Mouse (Mus musculus): ENCODE data around the gene 4930555G01Rik. TPM values are rescaled to one million over a fixed set of nuclear protein-coding genes. Genes with fewer than 3 reads are reported as not detected.
A peak's percentile ranks its signal among the peaks of the same experiment; 100 is the strongest.
"Not testable (repeated sequence)": the region's sequence is repeated elsewhere in the genome, so short reads cannot be mapped to it uniquely, and the experiment has no call there.

The 4930555G01Rik gene
- not detected in 2 replicates for polyA plus RNA-seq (2015; fragmentation: Nextera tagmentation; extraction: Ambion mirVana)

- H3K27ac ChIP-seq (replicated peaks); H3K9ac ChIP-seq; H3K4me2 ChIP-seq; H3K4me3 ChIP-seq; H3K27me3 ChIP-seq (replicated peaks); ATAC-seq (ENCODE audit: extremely low read depth, insufficient number of reproducible peaks, low FRiP score, low TSS enrichment); H3K9me3 ChIP-seq; H3K36me3 ChIP-seq; H3K4me1 ChIP-seq: not testable (repeated sequence)
- WGBS: no CpG with 5 or more reads among the region's 3 CpGs
These were observed at the start of gene 4930555G01Rik for GRCm38 (mm10) chr14:5050329-5050728. 4930555G01Rik (plus strand) TSS chr14:5050629.

GRCm38 (mm10) chr14:5015591-5015990, 34.8 kb upstream of the 4930555G01Rik start, which contains the start of gene Gm3298:
Gm3298 (plus strand) TSS chr14:5015891.
- ATAC-seq (ENCODE audit: extremely low read depth, insufficient number of reproducible peaks, low FRiP score, low TSS enrichment): not testable (repeated sequence)
- WGBS: 67% methylated on average over 1 of the region's 2 CpGs

GRCm38 (mm10) chr14:5070611-5071490, 20.4 kb downstream of the 4930555G01Rik start, which contains the start of gene Gm8281:
Gm8281 (plus strand) TSS chr14:5071040.
- H3K27me3 ChIP-seq (replicated peaks); ATAC-seq (ENCODE audit: extremely low read depth, insufficient number of reproducible peaks, low FRiP score, low TSS enrichment); H3K9me3 ChIP-seq; H3K4me1 ChIP-seq; H3K27ac ChIP-seq (replicated peaks); H3K36me3 ChIP-seq: not testable (repeated sequence)
- 4% methylated on average over 29 of the region's 63 CpGs for WGBS
- Histone ChIP-seq H3K4me3 (peak within 1 kb of the TSS; percentile 51), H3K4me2 (peak within 1 kb of the TSS; percentile 70), H3K9ac (peak within 1 kb of the TSS; percentile 71)

More at GRCm38 (mm10) chr14:5015591-5015990, 34.8 kb upstream of the 4930555G01Rik start, which contains the start of gene Gm3298:
- H3K4me3 ChIP-seq; H3K36me3 ChIP-seq; H3K9me3 ChIP-seq; H3K9ac ChIP-seq; H3K27me3 ChIP-seq (replicated peaks); H3K4me2 ChIP-seq; H3K4me1 ChIP-seq; H3K27ac ChIP-seq (replicated peaks): not testable (repeated sequence)

Other genes with a start within 250 kb of the 4930555G01Rik start
- not detected in 2 replicates for gene Gm3269, start 212.5 kb upstream of the 4930555G01Rik start, polyA plus RNA-seq (2015; fragmentation: Nextera tagmentation; extraction: Ambion mirVana)
- gene Gm3264, start 195.1 kb upstream of the 4930555G01Rik start, polyA plus RNA-seq (2015; fragmentation: Nextera tagmentation; extraction: Ambion mirVana): 1.4 and 1.9 TPM in 2 replicates
- 0.17 TPM in 1 of 2 replicates, not detected in the other for gene Gm3278, start 158.2 kb upstream of the 4930555G01Rik start, polyA plus RNA-seq (2015; fragmentation: Nextera tagmentation; extraction: Ambion mirVana)
- gene Gm8297, start 66.7 kb upstream of the 4930555G01Rik start, polyA plus RNA-seq (2015; fragmentation: Nextera tagmentation; extraction: Ambion mirVana): not detected in 2 replicates
- gene Gm3298, start 34.7 kb upstream of the 4930555G01Rik start, polyA plus RNA-seq (2015; fragmentation: Nextera tagmentation; extraction: Ambion mirVana): not detected in 2 replicates
- gene Gm8281, start 20.4 kb downstream of the 4930555G01Rik start, polyA plus RNA-seq (2015; fragmentation: Nextera tagmentation; extraction: Ambion mirVana): 3.1 and 3.2 TPM in 2 replicates
- not detected in 2 replicates for gene Gm8279, start 80.9 kb downstream of the 4930555G01Rik start, polyA plus RNA-seq (2015; fragmentation: Nextera tagmentation; extraction: Ambion mirVana)
- gene Gm3317, start 113.9 kb downstream of the 4930555G01Rik start, polyA plus RNA-seq (2015; fragmentation: Nextera tagmentation; extraction: Ambion mirVana): not detected in 2 replicates
- not detected in 2 replicates for gene Gm8271, start 135.2 kb downstream of the 4930555G01Rik start, polyA plus RNA-seq (2015; fragmentation: Nextera tagmentation; extraction: Ambion mirVana)
- not detected in 2 replicates for gene Gm3526, start 210.0 kb downstream of the 4930555G01Rik start, polyA plus RNA-seq (2015; fragmentation: Nextera tagmentation; extraction: Ambion mirVana)